Mouse (Mus musculus): ENCODE data around the gene Dcxr.
"Not testable (repeated sequence)": the region's sequence is repeated elsewhere in the genome, so short reads cannot be mapped to it uniquely, and the experiment has no call there.

The Dcxr gene

GRCm38 (mm10) chr11:120727169-120727527 lies at the start of gene Dcxr:
Gene Dcxr (minus strand): TSS chr11:120727281.
- peak; percentile 94 to 96 for DNase-seq (ENCODE audit: low spot score in 2 of 2)

GRCm38 (mm10) chr11:120775774-120776469 lies 48.8 kb upstream of the Dcxr start:
- DNase-seq (ENCODE audit: low spot score in 2 of 2): peak; percentile 74 to 91

GRCm38 (mm10) chr11:120773463-120774190 lies 46.5 kb upstream of the Dcxr start:
- DNase-seq (ENCODE audit: low spot score in 2 of 2): no peak

GRCm38 (mm10) chr11:120772749-120773148 lies 45.7 kb upstream of the Dcxr start:
- DNase-seq (ENCODE audit: low spot score in 2 of 2): no peak

- DNase-seq (ENCODE audit: low spot score in 2 of 2): no peak
Measured at GRCm38 (mm10) chr11:120768206-120768605, 41.1 kb upstream of the Dcxr start.

- not testable (repeated sequence) for DNase-seq (ENCODE audit: low spot score in 2 of 2)
Measured at GRCm38 (mm10) chr11:120767023-120767422, 39.9 kb upstream of the Dcxr start.

GRCm38 (mm10) chr11:120763121-120763999 lies 36.3 kb upstream of the Dcxr start:
- DNase-seq (ENCODE audit: low spot score in 2 of 2): not testable (repeated sequence)

GRCm38 (mm10) chr11:120762672-120763041 lies 35.6 kb upstream of the Dcxr start, which contains the start of gene Hmga1b:
Gene Hmga1b (plus strand): TSS chr11:120762794.
- DNase-seq (ENCODE audit: low spot score in 2 of 2): not testable (repeated sequence)

- DNase-seq (ENCODE audit: low spot score in 2 of 2): no peak
Measured at GRCm38 (mm10) chr11:120761811-120762671, 35.0 kb upstream of the Dcxr start.

GRCm38 (mm10) chr11:120760236-120760635 lies 33.2 kb upstream of the Dcxr start:
- no peak for DNase-seq (ENCODE audit: low spot score in 2 of 2)

GRCm38 (mm10) chr11:120751606-120752005 lies 24.5 kb upstream of the Dcxr start:
- DNase-seq (ENCODE audit: low spot score in 2 of 2): no peak

- DNase-seq (ENCODE audit: low spot score in 2 of 2): peak in 1 of 2 experiments; percentile 39
Measured at GRCm38 (mm10) chr11:120749430-120749829, 22.3 kb upstream of the Dcxr start.

GRCm38 (mm10) chr11:120747974-120748373 lies 20.9 kb upstream of the Dcxr start:
- DNase-seq (ENCODE audit: low spot score in 2 of 2): peak; percentile 28 to 68

GRCm38 (mm10) chr11:120744121-120744701 lies 17.1 kb upstream of the Dcxr start:
- DNase-seq (ENCODE audit: low spot score in 2 of 2): no peak

GRCm38 (mm10) chr11:120740981-120741380 lies 13.9 kb upstream of the Dcxr start:
- no peak for DNase-seq (ENCODE audit: low spot score in 2 of 2)

- DNase-seq (ENCODE audit: low spot score in 2 of 2): no peak
Measured at GRCm38 (mm10) chr11:120736424-120736823, 9.3 kb upstream of the Dcxr start.

GRCm38 (mm10) chr11:120733521-120733920 lies 6.4 kb upstream of the Dcxr start:
- DNase-seq (ENCODE audit: low spot score in 2 of 2): peak; percentile 41 to 66

GRCm38 (mm10) chr11:120731858-120732680 lies 5.0 kb upstream of the Dcxr start, which contains the start of gene Cbr2:
Gene Cbr2 (minus strand): TSS chr11:120732114.
- DNase-seq (ENCODE audit: low spot score in 2 of 2): peak in 1 of 2 experiments; percentile 60

- no peak for DNase-seq (ENCODE audit: low spot score in 2 of 2)
Measured at GRCm38 (mm10) chr11:120731395-120731794, 4.3 kb upstream of the Dcxr start.
